Mouse (Mus musculus): ENCODE measurements around the gene Pde4c. TPM values are rescaled to one million over a fixed set of nuclear protein-coding genes. Genes with fewer than 3 reads are reported as not detected.

Gene Pde4c
- polyA plus RNA-seq, 1 experiment from 2014 or later: 0.27 TPM

DNA sequence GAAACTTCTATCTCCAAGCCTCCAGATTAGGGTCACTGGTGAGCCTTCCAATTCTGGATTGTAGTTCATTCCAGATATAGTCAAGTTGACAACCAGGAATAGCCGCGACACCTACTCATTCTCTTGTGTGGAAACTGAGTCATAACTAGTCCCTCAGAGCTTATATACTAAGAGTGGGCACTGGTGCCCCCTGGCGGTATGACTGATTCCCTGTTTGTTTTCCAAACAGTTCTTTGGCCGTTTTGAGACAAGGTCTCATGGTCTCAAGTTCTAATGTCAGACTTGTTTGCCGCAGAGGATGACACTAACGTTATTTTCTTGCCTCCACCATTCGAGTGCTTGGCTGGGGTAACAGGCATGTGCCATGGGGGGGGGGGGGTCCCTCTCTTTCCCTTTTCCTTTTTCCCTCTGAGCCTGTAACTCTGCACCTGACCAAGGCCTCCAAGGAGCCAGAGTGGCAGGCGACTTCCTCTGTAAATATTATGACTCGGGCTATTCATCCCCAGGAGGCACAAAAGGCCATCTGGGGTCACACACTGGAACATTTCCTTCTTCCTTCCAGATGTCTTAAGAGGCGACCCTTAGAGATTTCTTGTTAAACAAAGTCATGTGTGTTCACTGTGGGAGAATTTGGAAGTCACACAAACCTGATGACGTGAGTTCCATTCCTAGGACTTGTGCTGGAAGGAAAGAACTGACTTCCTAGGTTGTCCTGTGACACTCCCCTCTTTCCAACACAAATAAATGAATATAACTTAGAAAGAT lies 28.7 kb downstream of the Pde4c start:
- H3K4me1 ChIP-seq (ENCODE audit: control insufficient read depth, insufficient read depth, low read length): peaks cover 9% of the 10 kb centered on the region; the same call in 1 of the 2 replicates
- no peaks in the 10 kb centered on the region; the same call in 1 of the 2 replicates for H3K27me3 ChIP-seq (ENCODE audit: control insufficient read depth, insufficient read depth, low read length)
- H3K36me3 ChIP-seq (ENCODE audit: control insufficient read depth, insufficient read depth, low read length): peaks cover 9% of the 10 kb centered on the region; the same call in 1 of the 2 replicates
- H3K9me3 ChIP-seq (ENCODE audit: control insufficient read depth, low read length): no peaks in the 10 kb centered on the region
- no peak overlapping the region for H3K4me3 ChIP-seq (ENCODE audit: low read depth, low read length)
- WGBS: 41% methylated on average over 11 of the region's 11 CpGs
- H3K9ac ChIP-seq (replicated peaks; ENCODE audit: low read depth, low read length): no peak overlapping the region
- ATAC-seq (ENCODE audit: low read depth): no peak
- no peak overlapping the region for H3K27ac ChIP-seq (ENCODE audit: low read depth, low read length)
- H3K4me2 ChIP-seq (ENCODE audit: low read depth, low read length): no peak overlapping the region

DNA sequence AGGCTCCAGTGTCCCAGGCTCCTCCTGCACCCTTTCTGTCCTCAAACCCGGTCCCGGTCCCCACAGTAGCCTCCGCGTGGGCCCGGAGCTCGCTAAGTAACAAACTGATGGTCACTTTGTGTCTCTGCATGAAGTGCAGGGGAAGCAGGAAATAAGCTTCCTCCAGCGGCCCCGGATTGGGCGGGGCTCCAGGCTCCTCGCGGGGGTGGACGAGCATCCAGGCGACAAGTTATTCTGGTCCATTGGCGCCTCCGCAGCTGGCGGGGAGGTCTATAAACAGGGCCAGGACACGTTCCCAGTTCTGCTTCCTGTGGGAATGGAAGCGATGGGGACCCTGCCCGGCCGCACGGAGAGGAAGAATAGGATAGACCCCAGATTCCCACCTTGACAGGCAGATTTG lies 29.6 kb downstream of the Pde4c start:
- no peak overlapping the region for H3K4me3 ChIP-seq (ENCODE audit: low read depth, low read length)
- peaks cover 9% of the 10 kb centered on the region; the same call in 1 of the 2 replicates for H3K4me1 ChIP-seq (ENCODE audit: control insufficient read depth, insufficient read depth, low read length)
- ATAC-seq (ENCODE audit: low read depth): no peak
- H3K27ac ChIP-seq (ENCODE audit: low read depth, low read length): 0 out of 2 replicates have a peak overlapping the region, but pooled peaks have one; percentile 7
- H3K36me3 ChIP-seq (ENCODE audit: control insufficient read depth, insufficient read depth, low read length): peaks cover 17% of the 10 kb centered on the region; the same call in 1 of the 2 replicates
- H3K4me2 ChIP-seq (ENCODE audit: low read depth, low read length): no peak overlapping the region
- no peak overlapping the region for H3K9ac ChIP-seq (replicated peaks; ENCODE audit: low read depth, low read length)
- H3K9me3 ChIP-seq (ENCODE audit: control insufficient read depth, low read length): no peaks in the 10 kb centered on the region
- 26% methylated on average over 21 of the region's 21 CpGs for WGBS
- no peaks in the 10 kb centered on the region; the same call in 1 of the 2 replicates for H3K27me3 ChIP-seq (ENCODE audit: control insufficient read depth, insufficient read depth, low read length)

GRCm38 (mm10) chr8:70754043-70754870 lies 30.7 kb downstream of the Pde4c start, which contains the start of gene Rab3a:
TSS of gene Rab3a (plus strand) at chr8:70754679.
- peak; percentile 97 for ATAC-seq (ENCODE audit: low read depth)
- H3K27me3 ChIP-seq (ENCODE audit: control insufficient read depth, insufficient read depth, low read length): no peaks in the 10 kb centered on the region; the same call in 1 of the 2 replicates
- H3K4me2 ChIP-seq (ENCODE audit: low read depth, low read length): peak within 1 kb of the TSS; percentile 91
- H3K9ac ChIP-seq (replicated peaks; ENCODE audit: low read depth, low read length): peak within 1 kb of the TSS; percentile 91
- peak within 1 kb of the TSS; percentile 72 for H3K4me3 ChIP-seq (ENCODE audit: low read depth, low read length)
- H3K36me3 ChIP-seq (ENCODE audit: control insufficient read depth, insufficient read depth, low read length): peaks cover 19% of the 10 kb centered on the region; the same call in 1 of the 2 replicates
- H3K9me3 ChIP-seq (ENCODE audit: control insufficient read depth, low read length): no peaks in the 10 kb centered on the region
- peaks cover 10% of the 10 kb centered on the region; the same call in 1 of the 2 replicates for H3K4me1 ChIP-seq (ENCODE audit: control insufficient read depth, insufficient read depth, low read length)
- WGBS: 8% methylated on average over 37 of the region's 37 CpGs
- peak within 1 kb of the TSS; percentile 95 for H3K27ac ChIP-seq (ENCODE audit: low read depth, low read length)

- peak overlapping the region; percentile 91 for H3K9ac ChIP-seq (replicated peaks; ENCODE audit: low read depth, low read length)
- peaks cover 17% of the 10 kb centered on the region for H3K4me1 ChIP-seq (ENCODE audit: control insufficient read depth, insufficient read depth, low read length)
- no peaks in the 10 kb centered on the region for H3K9me3 ChIP-seq (ENCODE audit: control insufficient read depth, low read length)
- H3K27ac ChIP-seq (ENCODE audit: low read depth, low read length): peak overlapping the region; percentile 95
- H3K4me3 ChIP-seq (ENCODE audit: low read depth, low read length): peak overlapping the region; percentile 72
- H3K36me3 ChIP-seq (ENCODE audit: control insufficient read depth, insufficient read depth, low read length): peaks cover 19% of the 10 kb centered on the region; the same call in 1 of the 2 replicates
- H3K4me2 ChIP-seq (ENCODE audit: low read depth, low read length): peak overlapping the region; percentile 91
- ATAC-seq (ENCODE audit: low read depth): peak; percentile 60
- no peaks in the 10 kb centered on the region; the same call in 1 of the 2 replicates for H3K27me3 ChIP-seq (ENCODE audit: control insufficient read depth, insufficient read depth, low read length)
- WGBS: 14% methylated on average over 50 of the region's 50 CpGs
These were observed 31.5 kb downstream of the Pde4c start for GRCm38 (mm10) chr8:70754871-70755660.

GRCm38 (mm10) chr8:70755661-70756475 lies 32.3 kb downstream of the Pde4c start:
- peak overlapping the region; percentile 91 for H3K4me2 ChIP-seq (ENCODE audit: low read depth, low read length)
- no peak for ATAC-seq (ENCODE audit: low read depth)
- H3K27ac ChIP-seq (ENCODE audit: low read depth, low read length): no peak overlapping the region; the same call in 1 of the 2 replicates
- peak overlapping the region; percentile 91 for H3K9ac ChIP-seq (replicated peaks; ENCODE audit: low read depth, low read length)
- H3K4me1 ChIP-seq (ENCODE audit: control insufficient read depth, insufficient read depth, low read length): peaks cover 22% of the 10 kb centered on the region
- H3K4me3 ChIP-seq (ENCODE audit: low read depth, low read length): peak overlapping the region; percentile 72
- peaks cover 19% of the 10 kb centered on the region; the same call in 1 of the 2 replicates for H3K36me3 ChIP-seq (ENCODE audit: control insufficient read depth, insufficient read depth, low read length)
- WGBS: 79% methylated on average over 24 of the region's 24 CpGs
- no peaks in the 10 kb centered on the region; the same call in 1 of the 2 replicates for H3K27me3 ChIP-seq (ENCODE audit: control insufficient read depth, insufficient read depth, low read length)
- H3K9me3 ChIP-seq (ENCODE audit: control insufficient read depth, low read length): no peaks in the 10 kb centered on the region

DNA sequence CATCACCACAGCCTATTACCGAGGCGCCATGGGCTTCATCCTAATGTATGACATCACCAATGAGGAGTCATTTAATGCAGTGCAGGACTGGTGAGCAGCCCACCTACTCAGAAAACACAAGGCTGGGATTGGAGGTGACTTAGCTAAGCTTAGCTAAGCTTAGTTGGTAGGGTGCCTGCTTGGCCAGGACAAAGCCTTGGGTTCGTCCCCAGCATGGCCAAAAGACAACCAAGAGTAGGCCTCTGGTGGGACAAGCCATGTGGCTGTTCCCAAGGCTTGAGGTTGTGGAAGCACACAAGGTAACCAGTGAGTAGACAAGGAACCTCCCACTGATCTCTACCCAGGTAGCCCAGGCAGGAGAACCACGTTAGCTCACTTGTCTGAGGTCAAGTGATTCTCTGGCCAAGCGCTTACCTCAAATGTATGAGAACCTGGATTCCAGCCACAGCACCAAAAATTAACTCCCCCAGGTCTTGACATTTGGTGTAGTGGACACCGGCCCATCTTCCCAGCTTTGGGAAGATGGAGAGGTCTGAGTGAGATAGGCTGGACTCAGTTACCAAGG lies 33.0 kb downstream of the Pde4c start:
- Histone ChIP-seq H3K4me3 (ENCODE audit: low read depth, low read length) (no peak overlapping the region), H3K9me3 (ENCODE audit: control insufficient read depth, low read length) (no peaks in the 10 kb centered on the region), H3K27me3 (ENCODE audit: control insufficient read depth, insufficient read depth, low read length) (no peaks in the 10 kb centered on the region; the same call in 1 of the 2 replicates), H3K36me3 (ENCODE audit: control insufficient read depth, insufficient read depth, low read length) (peaks cover 19% of the 10 kb centered on the region; the same call in 1 of the 2 replicates), H3K27ac (ENCODE audit: low read depth, low read length) (no peak overlapping the region), H3K4me1 (ENCODE audit: control insufficient read depth, insufficient read depth, low read length) (peaks cover 26% of the 10 kb centered on the region), H3K9ac (replicated peaks; ENCODE audit: low read depth, low read length) (no peak overlapping the region), H3K4me2 (ENCODE audit: low read depth, low read length) (no peak overlapping the region)
- 98% methylated on average over 6 of the region's 6 CpGs for WGBS
- ATAC-seq (ENCODE audit: low read depth): no peak

- Histone ChIP-seq H3K9ac (replicated peaks; ENCODE audit: low read depth, low read length) (no peak overlapping the region), H3K27ac (ENCODE audit: low read depth, low read length) (0 out of 2 replicates have a peak overlapping the region, but pooled peaks have one; percentile 22), H3K27me3 (ENCODE audit: control insufficient read depth, insufficient read depth, low read length) (no peaks in the 10 kb centered on the region; the same call in 1 of the 2 replicates), H3K36me3 (ENCODE audit: control insufficient read depth, insufficient read depth, low read length) (peaks cover 19% of the 10 kb centered on the region; the same call in 1 of the 2 replicates), H3K4me3 (ENCODE audit: low read depth, low read length) (no peak overlapping the region), H3K4me2 (ENCODE audit: low read depth, low read length) (no peak overlapping the region), H3K9me3 (ENCODE audit: control insufficient read depth, low read length) (no peaks in the 10 kb centered on the region), H3K4me1 (ENCODE audit: control insufficient read depth, insufficient read depth, low read length) (peaks cover 26% of the 10 kb centered on the region)
- ATAC-seq (ENCODE audit: low read depth): no peak
- 61% methylated on average over 22 of the region's 22 CpGs for WGBS
These were observed 34.2 kb downstream of the Pde4c start for GRCm38 (mm10) chr8:70757523-70758307.
